Mouse (Mus musculus) myocyte (in vitro differentiated cells): ENCODE measurements around the gene Bysl.

ENCODE experiments used
- E2F4 ChIP-seq: IDR thresholded peaks from one replicate; pipeline ENCODE4 v1.6.1; 2011; ENCODE audit warnings: mild to moderate bottlenecking, control low read depth, moderate library complexity; ENCODE audit not compliant: insufficient read depth
- MAX ChIP-seq: IDR thresholded peaks from one replicate; pipeline ENCODE4 v1.6.1; 2011; ENCODE audit warnings: low read depth, mild to moderate bottlenecking, control low read depth
- MYOD1 ChIP-seq, 3 experiments: IDR thresholded peaks; one replicate each; pipeline ENCODE4 v1.6.1; 2011; ENCODE audit warnings: control low read depth in 2 of 3, low read depth in 2 of 3, mild to moderate bottlenecking in 2 of 3, moderate library complexity in 1 of 3; ENCODE audit not compliant: insufficient read length in 2 of 3, control insufficient read depth in 1 of 3
- MYOG ChIP-seq, 3 experiments: IDR thresholded peaks; one replicate each; pipeline ENCODE4 v1.6.1; 2011; ENCODE audit warnings: control low read depth in 2 of 3, low read depth in 2 of 3, mild to moderate bottlenecking in 2 of 3; ENCODE audit not compliant: insufficient read length in 2 of 3, control insufficient read depth in 1 of 3, insufficient read depth in 1 of 3
- POLR2A ChIP-seq: IDR thresholded peaks from one replicate; pipeline ENCODE4 v1.6.1; 2011; ENCODE audit warnings: low read depth, mild to moderate bottlenecking, control low read depth, moderate library complexity; ENCODE audit not compliant: insufficient read length
- POLR2AphosphoS2 ChIP-seq: IDR thresholded peaks from one replicate; pipeline ENCODE4 v1.6.1; 2011; ENCODE audit warnings: low read depth, control low read depth; ENCODE audit not compliant: insufficient read length
- REST ChIP-seq: IDR thresholded peaks from one replicate; pipeline ENCODE4 v1.6.1; 2011; ENCODE audit warnings: mild to moderate bottlenecking, control low read depth, moderate library complexity; ENCODE audit not compliant: insufficient read depth, insufficient read length
- SRF ChIP-seq: IDR thresholded peaks from one replicate; pipeline ENCODE4 v1.6.1; 2011; ENCODE audit warnings: low read depth; ENCODE audit not compliant: control insufficient read depth, insufficient read length
- TCF12 ChIP-seq: IDR thresholded peaks from one replicate; pipeline ENCODE4 v1.6.1; 2011; ENCODE audit warnings: mild to moderate bottlenecking, control low read depth; ENCODE audit not compliant: poor library complexity, insufficient read depth, severe bottlenecking
- TCF3 ChIP-seq: IDR thresholded peaks from one replicate; pipeline ENCODE4 v1.6.1; 2011; ENCODE audit warnings: low read depth, control low read depth; ENCODE audit not compliant: insufficient read length
- USF1 ChIP-seq: IDR thresholded peaks from one replicate; pipeline ENCODE4 v1.6.1; 2011; ENCODE audit warnings: low read depth, mild to moderate bottlenecking, control low read depth, moderate library complexity

GRCm38 (mm10) chr17:47593854-47594182 lies 17.5 kb downstream of the Bysl start:
- TF ChIP-seq MYOG (IDR thresholded peaks at IDR 0.05; ENCODE audit: control insufficient read depth in 1 of 3, insufficient read depth in 1 of 3, insufficient read length in 2 of 3, low read depth in 2 of 3) = no peak
- no peak for TF ChIP-seq POLR2A
- TF ChIP-seq USF1 = no peak
- no peak for TF ChIP-seq POLR2AphosphoS2
- no peak for TF ChIP-seq MAX
- no peak for TF ChIP-seq E2F4
- TF ChIP-seq MYOD1 (IDR thresholded peaks at IDR 0.05; ENCODE audit: control insufficient read depth in 1 of 3, insufficient read length in 2 of 3, low read depth in 2 of 3) = no peak
- TF ChIP-seq REST = no peak
- TF ChIP-seq SRF = no peak
- TF ChIP-seq TCF3 = no peak
- TF ChIP-seq TCF12 = no peak
